Mouse (Mus musculus): Measurements from ENCODE around the gene Cacna2d2. TPM values are rescaled to one million over a fixed set of nuclear protein-coding genes. Genes with fewer than 3 reads are reported as not detected.
A peak's percentile ranks its signal among the peaks of the same experiment; 100 is the strongest.
"Not testable (repeated sequence)": the region's sequence is repeated elsewhere in the genome, so short reads cannot be mapped to it uniquely, and the experiment has no call there.

Cacna2d2 gene
- polyA plus RNA-seq, 2 experiments from 2014 or later, result 0.52 to 0.73 TPM

DNA sequence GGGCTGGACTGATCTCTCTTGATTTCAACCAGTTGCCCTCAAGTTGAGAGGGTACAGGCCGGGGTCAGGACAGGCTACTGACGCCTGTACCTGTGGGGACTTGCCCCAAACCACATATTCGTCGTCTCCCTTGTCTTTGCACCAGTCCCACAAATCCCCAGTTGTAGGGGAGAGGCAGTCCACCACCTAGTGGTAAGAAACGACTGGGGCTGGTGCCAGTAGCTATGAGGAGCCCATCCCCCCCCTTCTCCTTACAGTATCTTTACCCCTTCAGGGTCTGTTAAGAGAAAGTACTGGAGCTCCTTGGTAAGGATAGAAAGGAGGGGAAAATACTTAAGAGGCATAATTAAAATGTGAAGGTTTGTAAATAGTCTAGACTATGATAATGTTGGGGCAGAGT is 166.1 kb downstream of the Cacna2d2 start:
- ATAC-seq, result not testable (repeated sequence)

DNA sequence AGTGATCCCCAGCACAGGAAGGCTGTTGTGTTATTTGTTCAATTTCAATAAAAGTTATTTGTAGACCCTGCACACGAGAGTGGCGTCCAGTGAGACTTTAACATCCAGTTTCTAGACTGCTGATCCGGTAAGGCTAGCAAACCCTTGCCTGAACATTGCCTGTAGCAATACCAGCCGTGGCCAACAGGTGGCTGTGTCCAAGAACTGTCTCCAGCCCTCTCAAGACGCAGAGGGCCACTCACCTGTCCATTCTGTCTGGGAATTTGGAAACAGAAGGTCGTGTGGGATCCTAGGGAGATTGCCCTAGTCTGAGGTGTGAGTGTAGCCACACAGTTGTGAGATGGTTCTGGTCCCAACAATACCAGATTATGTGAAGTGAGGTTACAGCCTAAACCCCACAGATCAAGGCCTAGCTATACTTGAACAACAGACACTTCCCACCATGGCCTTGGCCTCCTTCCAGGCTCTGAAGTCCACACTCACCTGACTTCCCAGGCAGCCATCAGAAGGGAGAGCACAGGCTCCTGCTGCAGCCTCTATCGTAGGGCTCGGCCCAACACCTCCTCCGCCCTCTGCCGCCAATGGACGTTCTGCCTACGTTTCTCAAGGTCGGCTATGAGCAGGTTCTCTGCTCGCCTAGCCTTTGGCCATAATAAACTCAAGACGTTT is 166.8 kb downstream of the Cacna2d2 start:
- no peak for ATAC-seq

DNA sequence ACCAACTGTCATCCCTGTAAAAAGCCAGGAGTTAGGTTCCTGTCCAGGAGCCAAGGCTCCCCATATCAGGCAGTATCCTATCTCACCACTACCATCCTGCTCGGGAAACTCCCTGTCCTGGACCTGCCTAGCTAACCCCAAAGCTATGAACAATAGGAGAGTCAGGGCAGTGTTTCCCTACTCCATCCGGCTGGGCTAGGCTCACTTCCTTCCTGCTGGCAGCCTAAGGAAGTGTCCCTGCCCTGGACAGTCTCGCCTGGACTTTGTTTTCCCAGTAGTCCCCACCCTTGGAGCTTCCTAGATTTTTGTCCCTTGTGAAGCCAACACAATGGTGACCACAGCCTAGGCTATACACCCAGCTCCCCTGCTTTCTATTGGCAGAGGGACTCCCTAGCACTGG is 167.4 kb downstream of the Cacna2d2 start:
- no peak for ATAC-seq

DNA sequence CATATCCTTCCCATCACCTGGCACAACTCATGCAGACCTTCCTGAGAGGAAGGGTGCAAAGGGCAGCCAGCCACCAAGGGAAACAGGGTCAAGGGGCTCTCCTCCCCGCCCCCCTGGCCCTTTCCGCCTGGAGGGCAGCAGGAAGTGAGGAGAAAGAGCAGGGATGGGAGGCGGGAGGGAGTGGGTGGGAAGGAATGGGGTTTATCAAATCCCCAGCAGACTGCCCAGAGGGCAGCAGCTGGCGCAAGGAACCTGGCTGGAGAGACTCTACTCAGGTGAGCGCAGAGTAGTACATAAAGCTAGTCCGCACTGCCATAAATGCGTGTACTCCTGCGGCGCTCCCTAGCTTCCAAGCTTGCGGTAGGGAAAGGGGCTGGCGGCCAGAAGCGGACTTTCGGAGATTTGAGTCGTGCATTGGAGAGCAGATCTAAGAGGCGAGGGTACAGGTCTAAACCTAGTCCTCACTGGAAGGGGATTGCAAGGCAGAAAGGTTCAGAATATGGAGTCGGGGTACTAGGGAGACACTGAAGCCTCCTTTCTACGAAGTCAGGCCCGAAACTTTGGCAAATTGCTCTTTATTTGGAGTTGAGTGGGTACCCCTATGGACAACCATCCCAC is 168.4 kb downstream of the Cacna2d2 start, which contains the start of gene Hyal2:
Hyal2 (plus strand) TSS at position 244 of the 618 bp plus-strand sequence.
- ATAC-seq, result no peak

DNA sequence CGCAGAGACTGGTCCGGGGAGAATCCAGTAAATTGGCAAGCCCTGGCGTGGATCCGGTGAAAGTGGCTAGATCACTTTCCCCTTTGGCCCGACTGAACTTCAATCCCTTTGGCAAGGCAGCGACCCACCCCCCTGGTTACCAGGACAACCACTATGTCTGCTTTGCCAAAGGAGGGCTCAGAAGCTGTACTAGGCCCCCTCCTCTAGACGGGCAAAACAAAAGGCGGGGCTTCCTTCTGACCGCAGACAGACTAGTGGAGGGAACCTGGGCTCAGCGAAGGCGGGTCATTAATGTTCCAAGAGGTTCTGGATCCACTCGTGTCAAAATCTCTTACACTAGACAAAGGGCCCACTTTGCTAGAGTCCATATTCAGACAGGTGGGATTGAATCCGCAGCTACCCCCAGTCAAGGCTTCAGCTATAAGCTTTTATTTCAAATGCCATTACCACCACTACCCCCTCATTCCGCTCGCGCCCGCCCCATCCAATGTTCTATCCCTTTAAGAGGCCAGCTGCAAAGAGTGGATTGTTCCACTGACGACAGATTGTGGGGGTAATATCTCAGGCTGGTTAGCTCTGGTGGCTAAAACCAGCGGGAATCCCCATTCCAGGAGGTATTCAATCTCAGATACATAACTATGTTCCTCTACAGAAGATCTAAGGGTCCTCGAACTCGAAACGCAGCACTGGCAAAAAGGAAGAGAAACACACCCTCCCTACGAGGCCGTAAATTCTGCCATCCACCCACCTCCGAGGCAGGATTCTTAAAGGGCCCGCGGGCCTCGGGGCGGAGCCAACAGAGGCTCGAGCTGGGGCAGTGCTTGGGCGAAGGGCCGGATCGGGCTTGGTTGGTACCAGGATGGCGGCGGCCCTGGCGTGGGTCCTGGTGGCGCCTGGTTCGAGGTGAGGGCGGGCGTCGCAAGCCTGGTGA is 169.2 kb downstream of the Cacna2d2 start:
- peak; percentile 92 for ATAC-seq

DNA sequence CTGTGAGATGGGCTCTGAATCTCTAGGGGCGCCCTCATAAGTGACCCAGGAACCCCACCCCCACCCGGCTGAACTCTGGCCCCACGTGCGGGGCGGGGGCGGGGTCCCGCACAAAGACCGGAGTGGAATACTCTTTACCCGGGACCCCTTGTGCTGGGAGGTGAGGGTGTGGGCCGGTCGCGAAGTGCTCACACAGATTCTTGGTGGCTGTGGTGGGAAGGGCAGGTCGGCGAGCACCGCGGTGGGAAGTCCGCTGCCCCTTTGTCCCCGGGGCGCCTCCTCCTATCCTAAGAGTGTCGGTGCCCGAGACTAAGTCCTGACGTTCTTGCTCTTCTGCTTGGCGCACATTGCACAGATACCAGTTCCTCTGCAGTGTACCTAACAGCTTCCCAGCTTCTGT is 169.9 kb downstream of the Cacna2d2 start:
- ATAC-seq, result peak; percentile 5

DNA sequence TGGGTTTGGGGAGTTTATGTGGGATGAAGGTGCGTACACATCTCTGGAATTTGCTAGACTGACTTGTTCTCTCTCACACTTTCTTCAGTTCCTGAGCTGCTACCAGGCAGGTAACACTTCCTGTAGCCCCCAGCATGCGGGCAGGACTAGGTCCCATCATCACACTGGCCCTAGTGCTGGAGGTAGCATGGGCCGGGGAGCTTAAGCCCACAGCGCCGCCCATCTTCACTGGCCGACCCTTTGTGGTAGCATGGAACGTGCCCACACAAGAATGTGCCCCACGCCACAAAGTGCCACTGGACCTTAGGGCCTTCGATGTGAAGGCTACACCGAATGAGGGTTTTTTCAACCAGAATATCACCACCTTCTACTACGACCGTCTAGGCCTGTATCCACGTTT is 170.6 kb downstream of the Cacna2d2 start:
- no peak for ATAC-seq

DNA sequence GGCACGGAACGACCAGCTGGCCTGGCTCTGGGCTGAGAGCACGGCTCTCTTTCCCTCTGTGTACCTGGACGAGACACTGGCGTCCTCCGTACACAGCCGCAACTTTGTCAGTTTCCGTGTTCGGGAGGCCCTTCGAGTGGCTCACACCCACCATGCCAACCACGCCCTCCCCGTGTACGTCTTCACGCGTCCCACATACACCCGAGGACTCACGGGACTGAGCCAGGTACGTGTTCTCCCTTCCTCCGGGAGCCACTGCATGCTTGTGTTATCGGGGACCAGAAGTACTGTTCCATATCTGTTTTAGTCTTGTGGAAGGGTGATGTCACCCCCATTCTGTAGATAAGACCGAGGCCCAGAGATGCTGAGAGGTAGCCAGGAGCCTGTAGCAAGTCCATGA is 171.4 kb downstream of the Cacna2d2 start:
- no peak for ATAC-seq

DNA sequence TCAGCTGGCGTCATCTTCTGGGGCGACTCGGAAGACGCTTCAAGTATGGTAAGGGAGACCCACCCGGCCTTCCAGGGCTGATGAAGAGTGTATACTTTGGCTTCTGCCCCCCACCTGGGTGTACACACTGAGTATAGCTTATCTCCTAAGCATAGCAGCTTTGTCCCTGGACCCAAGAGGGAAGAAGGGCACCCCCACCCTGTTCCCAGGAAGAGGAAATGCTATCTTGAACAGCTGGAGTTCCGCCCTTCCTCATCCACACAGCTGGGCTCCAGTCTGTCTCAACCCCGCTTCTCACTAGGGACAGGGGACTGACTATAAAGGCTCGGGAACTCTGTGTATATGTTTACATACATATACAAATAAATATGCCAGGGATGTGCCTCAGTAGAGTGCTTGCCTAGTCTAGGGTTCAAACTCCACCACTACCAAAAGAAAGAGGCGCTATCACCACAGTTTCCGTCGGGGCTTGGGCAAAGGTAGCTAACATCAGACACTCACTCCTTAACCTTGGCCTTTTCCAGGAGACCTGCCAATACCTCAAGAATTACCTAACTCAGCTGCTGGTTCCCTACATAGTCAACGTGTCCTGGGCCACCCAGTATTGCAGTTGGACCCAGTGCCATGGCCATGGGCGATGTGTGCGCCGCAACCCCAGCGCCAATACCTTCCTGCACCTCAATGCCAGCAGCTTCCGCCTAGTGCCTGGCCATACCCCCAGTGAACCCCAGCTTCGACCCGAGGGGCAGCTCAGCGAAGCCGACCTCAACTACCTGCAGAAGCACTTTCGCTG is 172.3 kb downstream of the Cacna2d2 start:
- ATAC-seq, result no peak

DNA sequence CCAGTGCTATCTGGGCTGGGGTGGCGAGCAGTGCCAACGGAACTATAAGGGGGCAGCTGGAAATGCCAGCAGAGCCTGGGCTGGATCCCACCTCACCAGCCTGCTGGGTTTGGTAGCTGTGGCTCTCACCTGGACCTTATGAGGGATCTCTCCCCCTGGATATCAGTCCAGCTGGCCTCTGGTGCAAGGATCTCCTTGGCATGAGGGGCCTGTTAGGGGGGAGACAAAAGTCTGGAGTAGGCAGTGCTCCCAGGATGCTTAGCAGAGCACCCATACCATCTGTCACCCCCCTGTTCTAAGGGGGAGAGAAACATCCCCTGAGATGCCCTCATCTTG is 172.9 kb downstream of the Cacna2d2 start:
- ATAC-seq, result no peak

DNA sequence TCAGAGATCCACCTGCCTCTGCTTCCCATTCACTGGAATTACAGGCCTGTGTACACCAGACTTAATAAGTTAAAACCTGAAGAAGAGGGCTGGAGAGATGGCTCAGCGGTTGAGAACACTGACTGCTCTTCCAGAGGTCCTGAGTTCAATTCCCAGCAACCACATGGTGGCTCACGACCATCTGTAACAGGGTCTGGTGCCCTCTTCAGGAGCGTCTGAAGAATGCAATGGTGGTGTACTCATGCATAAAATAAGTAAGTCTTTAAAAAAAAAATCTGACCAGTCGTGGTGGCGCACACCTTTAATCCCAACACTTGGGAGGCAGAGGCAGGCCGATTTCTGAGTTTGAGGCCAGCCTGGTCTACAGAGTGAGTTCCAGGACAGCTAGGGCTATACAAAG is 174.4 kb downstream of the Cacna2d2 start:
- ATAC-seq, result not testable (repeated sequence)

DNA sequence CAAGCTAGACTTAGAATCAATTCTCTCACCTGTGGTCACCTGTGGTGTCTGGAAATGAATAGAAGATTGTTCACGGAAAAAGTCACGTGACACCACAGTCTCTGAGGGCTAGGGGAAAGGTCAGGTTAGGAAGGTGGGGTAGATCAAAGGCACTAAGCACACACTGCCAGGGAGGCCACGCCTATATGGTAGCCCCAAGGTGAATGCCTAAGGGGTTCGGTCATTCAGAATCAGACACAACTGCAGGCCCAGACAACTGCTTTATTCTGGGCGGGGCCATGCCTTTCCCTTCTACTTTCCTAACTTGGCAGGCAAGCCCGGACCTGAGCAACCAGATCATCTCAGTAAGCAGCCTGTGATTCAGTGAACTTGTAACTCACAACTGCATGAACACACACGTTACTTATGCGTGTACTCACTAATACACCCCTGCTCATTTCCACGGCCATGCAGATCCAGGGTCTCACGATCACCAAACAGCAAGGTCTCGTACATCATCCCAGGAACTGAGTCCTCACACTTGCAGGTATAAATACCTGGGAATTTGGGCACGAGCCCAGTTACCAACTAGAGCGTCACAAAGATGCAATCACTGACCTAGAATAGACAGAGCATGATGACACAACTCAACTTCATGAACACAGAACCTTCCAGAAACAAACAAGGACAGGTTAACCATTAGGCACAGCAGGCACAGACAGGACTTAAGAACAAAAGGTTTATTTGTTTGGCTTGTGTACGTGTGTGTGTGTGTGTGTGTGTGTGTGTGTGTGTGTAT is 176.4 kb downstream of the Cacna2d2 start:
- no peak for ATAC-seq

DNA sequence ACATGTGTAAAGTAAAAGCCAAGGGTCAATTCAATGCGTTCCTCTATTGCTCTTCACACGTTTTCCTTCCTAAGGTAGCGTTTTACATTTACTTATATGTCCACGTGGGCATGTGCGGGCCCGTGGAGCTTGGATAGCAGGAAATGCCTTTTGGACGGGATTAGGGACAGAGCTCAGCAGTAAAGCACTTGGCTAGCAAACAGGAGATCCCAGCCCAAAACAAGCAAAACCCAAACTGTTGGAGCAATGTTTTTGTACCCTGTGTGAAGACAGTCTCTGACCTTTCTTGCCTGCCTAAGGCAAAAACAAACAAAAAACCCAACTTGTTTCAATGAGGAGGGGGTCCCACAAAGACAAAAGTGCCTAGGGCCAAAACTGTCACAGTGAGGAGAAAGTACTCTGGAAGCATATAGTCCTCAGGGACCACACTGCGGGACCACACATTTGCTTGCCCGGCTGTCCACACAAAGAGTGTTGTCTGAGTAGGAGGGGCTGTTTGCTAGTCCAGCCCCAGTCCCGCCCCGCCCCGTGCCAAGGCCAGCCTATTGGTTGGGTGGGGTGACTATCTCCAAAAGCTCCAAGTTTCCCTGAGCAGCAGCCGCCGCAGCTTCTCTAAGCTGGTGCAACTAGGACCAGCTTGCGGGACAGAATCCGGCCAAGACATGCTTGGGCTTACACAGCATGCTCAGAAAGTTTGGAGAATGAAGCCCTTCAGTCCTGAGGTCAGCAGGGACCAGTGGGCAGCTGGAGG is 177.1 kb downstream of the Cacna2d2 start, which contains the start of gene Hyal1:
Hyal1 (plus strand) TSS at position 571 of the 751 bp plus-strand sequence.
- ATAC-seq, result no peak

DNA sequence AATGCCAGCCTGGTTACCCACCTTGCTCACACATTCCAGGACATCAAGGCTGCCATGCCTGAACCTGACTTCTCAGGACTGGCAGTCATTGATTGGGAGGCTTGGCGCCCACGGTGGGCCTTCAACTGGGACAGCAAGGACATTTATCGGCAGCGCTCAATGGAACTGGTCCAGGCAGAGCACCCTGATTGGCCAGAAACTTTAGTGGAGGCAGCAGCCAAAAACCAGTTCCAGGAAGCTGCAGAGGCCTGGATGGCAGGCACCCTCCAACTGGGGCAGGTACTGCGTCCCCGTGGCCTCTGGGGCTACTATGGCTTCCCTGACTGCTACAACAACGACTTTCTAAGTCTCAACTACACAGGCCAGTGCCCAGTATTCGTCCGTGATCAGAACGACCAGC is 178.5 kb downstream of the Cacna2d2 start:
- no peak for ATAC-seq

DNA sequence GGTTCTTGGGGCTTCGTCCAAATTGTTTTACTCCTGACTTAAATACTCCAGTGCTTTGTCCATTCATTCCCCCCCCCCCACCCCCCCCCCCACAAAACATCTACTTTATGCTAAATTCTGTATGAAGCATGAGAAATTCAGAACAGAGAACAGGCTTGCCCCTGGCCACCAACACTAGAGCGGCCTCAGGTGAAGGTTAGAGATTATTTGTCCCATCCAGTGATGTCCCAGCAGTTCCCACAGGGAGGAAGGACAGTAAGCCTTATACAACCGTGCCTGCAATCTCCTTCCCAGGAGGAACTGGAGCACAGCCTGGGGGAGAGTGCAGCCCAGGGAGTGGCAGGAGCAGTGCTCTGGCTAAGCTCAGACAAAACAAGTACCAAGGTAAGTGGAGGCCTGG is 179.2 kb downstream of the Cacna2d2 start, which contains the start of gene Naa80:
Naa80 (plus strand) TSS at position 301 of the 400 bp plus-strand sequence.
- no peak for ATAC-seq

Other genes with a start within 250 kb of the Cacna2d2 start
- gene Dock3, start 167.7 kb upstream of the Cacna2d2 start, polyA plus RNA-seq (2017; shearing (Covaris generic)), result under 1 TPM in 1 of 2 experiments, not detected in 1; 0.05 TPM
- gene Mapkapk3, start 109.7 kb upstream of the Cacna2d2 start, polyA plus RNA-seq (2017; shearing (Covaris generic)), result 10 to 100 TPM; 52.7 to 58.5 TPM
- gene Cish, start 103.6 kb upstream of the Cacna2d2 start, polyA plus RNA-seq (2017; shearing (Covaris generic)), result 100 to 1,000 TPM; 102 to 161 TPM
- 10 to 100 TPM; 27.8 to 29.1 TPM for gene Hemk1, start 61.3 kb upstream of the Cacna2d2 start, polyA plus RNA-seq (2017; shearing (Covaris generic))
- gene 6430571L13Rik, start 59.0 kb upstream of the Cacna2d2 start, polyA plus RNA-seq (2017; shearing (Covaris generic)), result 1 to 10 TPM; 1.8 to 3.0 TPM
- gene Tmem115, start 134.3 kb downstream of the Cacna2d2 start, polyA plus RNA-seq (2017; shearing (Covaris generic)), result 10 to 100 TPM; 19.7 to 28.0 TPM
- gene Cyb561d2, start 142.6 kb downstream of the Cacna2d2 start, polyA plus RNA-seq (2017; shearing (Covaris generic)), result 10 to 100 TPM; 67.6 to 79.7 TPM
- 10 to 100 TPM; 54.1 to 59.0 TPM for gene Nprl2, start 142.6 kb downstream of the Cacna2d2 start, polyA plus RNA-seq (2017; shearing (Covaris generic))
- gene Zmynd10, start 147.7 kb downstream of the Cacna2d2 start, polyA plus RNA-seq (2017; shearing (Covaris generic)), result 1 to 10 TPM in 1 of 2 experiments, not detected in 1; 3.0 TPM
- gene Rassf1, start 151.9 kb downstream of the Cacna2d2 start, polyA plus RNA-seq (2017; shearing (Covaris generic)), result 10 to 100 TPM; 77.8 to 89.5 TPM
- 1 to 10 TPM; 4.1 to 8.1 TPM for gene Tusc2, start 163.6 kb downstream of the Cacna2d2 start, polyA plus RNA-seq (2017; shearing (Covaris generic))
- gene Hyal2, start 168.3 kb downstream of the Cacna2d2 start, polyA plus RNA-seq (2017; shearing (Covaris generic)), result 10 to 100 TPM; 11.0 to 11.7 TPM
- 1 to 10 TPM; 6.7 to 7.9 TPM for gene Hyal1, start 177.3 kb downstream of the Cacna2d2 start, polyA plus RNA-seq (2017; shearing (Covaris generic))
- 10 to 100 TPM; 25.4 to 34.9 TPM for gene Naa80, start 179.3 kb downstream of the Cacna2d2 start, polyA plus RNA-seq (2017; shearing (Covaris generic))
- 1 to 10 TPM in 1 of 2 experiments, under 1 TPM in 1; 0.90 to 1.4 TPM for gene Hyal3, start 181.2 kb downstream of the Cacna2d2 start, polyA plus RNA-seq (2017; shearing (Covaris generic))
- gene Ifrd2, start 188.0 kb downstream of the Cacna2d2 start, polyA plus RNA-seq (2017; shearing (Covaris generic)), result 10 to 100 TPM; 30.1 to 36.2 TPM
- gene Sema3b, start 209.6 kb downstream of the Cacna2d2 start, polyA plus RNA-seq (2017; shearing (Covaris generic)), result not detected
- 100 to 1,000 TPM; 120 to 139 TPM for gene Gnai2, start 235.8 kb downstream of the Cacna2d2 start, polyA plus RNA-seq (2017; shearing (Covaris generic))

Measured in CD4-positive, CD25-positive, alpha-beta regulatory T cell, adult 4 months (primary cell).